Mouse (Mus musculus) bone marrow, adult 2 months (tissue): ENCODE measurements around the gene Lyg1.

Experiments
- CTCF ChIP-seq: fragments of 200-500 bp; IDR thresholded peaks from 2 replicates; pipeline ENCODE4 v1.5.1; 2011; ENCODE audit warnings: low read length, control low read depth; ENCODE audit not compliant: control insufficient read depth, insufficient read depth
- POLR2A ChIP-seq: fragments of 200-500 bp; IDR thresholded peaks from 2 replicates; pipeline ENCODE4 v1.6.1; 2011; ENCODE audit warnings: low read depth, mild to moderate bottlenecking, control low read depth, low read length, borderline replicate concordance; ENCODE audit not compliant: control insufficient read depth

DNA sequence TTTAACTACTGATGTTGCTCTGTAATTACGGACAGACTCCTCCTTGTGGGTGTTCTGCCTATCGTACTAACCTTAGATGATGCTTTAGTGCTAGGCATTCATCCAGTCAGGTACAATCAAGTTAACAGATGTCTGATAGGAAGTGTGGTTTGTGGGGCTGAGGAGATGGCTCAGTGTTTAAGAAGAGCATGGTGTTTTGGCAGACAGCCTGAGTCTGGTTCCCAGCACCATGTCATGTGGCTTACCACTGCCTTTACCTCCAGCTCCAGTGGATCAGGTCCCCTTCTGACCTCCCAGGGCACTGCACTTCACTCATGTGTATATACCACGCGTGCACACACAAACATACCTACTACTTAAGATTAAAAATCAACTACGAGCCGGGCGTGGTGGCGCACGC, 44.4 kb upstream of the Lyg1 start:
- TF ChIP-seq CTCF (no peak), POLR2A (no peak)
